Mouse (Mus musculus) midbrain, embryonic 16.5 days (tissue): ENCODE measurements at regions not wholly inside any gene's neighbourhood (a gene's known extent, or its start where the extent isn't known, plus 50 kb on each side); places are given as distances from the start of the nearest gene placed in this dataset.

Experiments used
- ATAC-seq: fragments of 200-750 bp; cut with Nextera tagmentation; 2 replicates; pipeline ENCODE4 v1.8.0; 2017; ENCODE audit warnings: moderate TSS enrichment
- H3K27ac ChIP-seq: fragments of 300-500 bp; sonication (generic); 2 replicates; pipeline ENCODE4 v1.5.1; 2014; ENCODE audit warnings: mild to moderate bottlenecking, low read length, mixed read lengths
- H3K27me3 ChIP-seq: fragments of 300-500 bp; sonication (generic); 2 replicates; pipeline ENCODE4 v1.6.1; 2014; ENCODE audit warnings: low read depth, low read length, mixed read lengths; ENCODE audit not compliant: control insufficient read depth, insufficient read depth
- H3K36me3 ChIP-seq: fragments of 300-500 bp; sonication (generic); 2 replicates; pipeline ENCODE4 v1.6.1; 2014; ENCODE audit warnings: mild to moderate bottlenecking, low read length, moderate library complexity, mixed read lengths; ENCODE audit not compliant: control insufficient read depth, insufficient read depth
- H3K4me1 ChIP-seq: fragments of 300-500 bp; sonication (generic); 2 replicates; pipeline ENCODE4 v1.6.1; 2014; ENCODE audit warnings: mild to moderate bottlenecking, low read length, mixed read lengths; ENCODE audit not compliant: control insufficient read depth, insufficient read depth
- H3K4me2 ChIP-seq: fragments of 300-500 bp; sonication (generic); 2 replicates; pipeline ENCODE4 v1.6.1; 2014; ENCODE audit warnings: mild to moderate bottlenecking, low read length, mixed read lengths
- H3K4me3 ChIP-seq: fragments of 300-500 bp; sonication (generic); 2 replicates; pipeline ENCODE4 v1.5.1; 2014; ENCODE audit warnings: low read depth, mild to moderate bottlenecking, low read length, moderate library complexity, mixed read lengths
- H3K9ac ChIP-seq: fragments of 300-500 bp; sonication (generic); 2 replicates; pipeline ENCODE4 v1.6.1; 2014; ENCODE audit warnings: low read depth, low read length, mixed read lengths
- H3K9me3 ChIP-seq: fragments of 300-500 bp; sonication (generic); replicated peaks from 2 replicates; pipeline ENCODE4 v1.6.1; 2014; ENCODE audit warnings: mild to moderate bottlenecking, low read length, mixed read lengths; ENCODE audit not compliant: control insufficient read depth, poor library complexity, severe bottlenecking
- WGBS: fragments of 180-500 bp; shearing (Covaris S2); extraction: QIAGEN DNeasy Blood & Tissue Kit; methylation state at CpG from one replicate; pipeline ENCODE4 v1.1.7; 2014; 5-methylcytosine and 5-hydroxymethylcytosine counted together

- Histone ChIP-seq H3K9me3 (no peaks in the 10 kb centered on the region), H3K4me1 (peaks cover 4% of the 10 kb centered on the region; the same call in 1 of the 2 replicates), H3K4me3 (no peak overlapping the region), H3K27ac (no peak overlapping the region), H3K4me2 (no peak overlapping the region), H3K36me3 (no peaks in the 10 kb centered on the region), H3K27me3 (no peaks in the 10 kb centered on the region), H3K9ac (no peak overlapping the region)
- no peak for ATAC-seq
- 92% methylated on average over 5 of the region's 5 CpGs for WGBS
Observed at GRCm38 (mm10) chr7:84744321-84745070, 54.7 kb upstream of the Zfand6 start.

- no peak overlapping the region for H3K4me2 ChIP-seq
- H3K9ac ChIP-seq, result no peak overlapping the region
- no peak for ATAC-seq
- no peaks in the 10 kb centered on the region for H3K27me3 ChIP-seq
- H3K9me3 ChIP-seq, result no peaks in the 10 kb centered on the region
- 25% methylated on average over 2 of the region's 2 CpGs for WGBS
- no peak overlapping the region for H3K4me3 ChIP-seq
- H3K4me1 ChIP-seq, result no peaks in the 10 kb centered on the region
- no peaks in the 10 kb centered on the region for H3K36me3 ChIP-seq
- H3K27ac ChIP-seq, result no peak overlapping the region
Observed at GRCm38 (mm10) chr7:84739965-84740390, 50.2 kb upstream of the Zfand6 start.
